Mouse (Mus musculus) heart, postnatal 0 days (tissue): ENCODE data around the gene Slc25a11.

Experiments used
- CTCF ChIP-seq: IDR thresholded peaks from 2 replicates; pipeline ENCODE4 v1.5.1; 2016; ENCODE audit warnings: antibody characterized with exemption, control low read depth, low read depth
- EP300 ChIP-seq: IDR thresholded peaks from 2 replicates; pipeline ENCODE4 v1.6.1; 2016; ENCODE audit warnings: antibody characterized with exemption, low read depth

- no peak for TF ChIP-seq CTCF
- no peak for TF ChIP-seq EP300
Measured at GRCm38 (mm10) chr11:70610752-70611151, 36.5 kb downstream of the Slc25a11 start.
